Comparison of ENCODE assay signal across 26 mouse cellular contexts in the genomic region with DNA sequence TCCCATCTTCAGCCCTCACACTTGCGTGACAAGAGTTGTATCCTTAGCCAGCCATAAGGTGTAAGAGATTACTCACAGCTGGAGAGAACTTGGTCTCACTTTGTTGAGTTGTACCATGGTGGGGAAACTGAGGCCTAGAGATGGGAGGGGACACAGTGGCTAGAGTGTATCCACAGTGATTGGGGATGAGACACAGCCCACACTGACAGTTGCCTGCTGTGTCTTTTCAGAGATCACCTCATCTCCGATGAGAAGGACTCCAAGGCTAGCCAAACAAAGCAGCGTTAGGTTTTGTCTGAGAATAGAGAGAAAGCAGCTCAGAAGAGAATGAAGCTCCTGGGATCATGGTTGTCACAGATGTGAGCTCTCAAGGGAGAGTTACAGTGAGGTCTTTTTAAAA. TPM values are rescaled to one million over a fixed set of nuclear protein-coding genes. Genes with fewer than 3 reads are reported as not detected.
"Had no signal": no experiment of that assay in that cellular context is flagged by ENCODE, and none has a peak within 500 bp of the region (broad histone marks: within the 10 kb centered on the region; RNA-seq: fewer than 3 reads in every experiment).

No protein-coding gene starts in this region.

- H3K9me3 ChIP-seq: liver, embryonic 13.5 days; midbrain, embryonic 10.5 days; midbrain, embryonic 13.5 days had no signal

- ATAC-seq: inflammation-experienced regulatory T-cells, adult 6 months; intestine, embryonic 16.5 days; midbrain, embryonic 13.5 days; midbrain, embryonic 16.5 days had no signal

- H3K9ac ChIP-seq: liver, embryonic 13.5 days; midbrain, embryonic 13.5 days had no signal

- H3K4me1 ChIP-seq: liver, embryonic 13.5 days; midbrain, embryonic 10.5 days; midbrain, embryonic 13.5 days had no signal

- H3K27me3 ChIP-seq: liver, embryonic 13.5 days; midbrain, embryonic 13.5 days had no signal

- DNase-seq: kidney, adult 18-20 months; kidney, adult 9 months; kidney, postnatal 25 days; layer of hippocampus, postnatal 36 days; liver, embryonic 13.5 days; thymus, adult 18-20 months; thymus, postnatal 36 days had no signal

- H3K4me3 ChIP-seq: left cerebral cortex, adult 2 months; liver, embryonic 13.5 days; megakaryocyte, embryonic 14.5 days; midbrain, embryonic 10.5 days; midbrain, embryonic 13.5 days had no signal

- H3K4me2 ChIP-seq: liver, embryonic 13.5 days; midbrain, embryonic 13.5 days had no signal

- H3K36me3 ChIP-seq: liver, embryonic 13.5 days; midbrain, embryonic 10.5 days; midbrain, embryonic 13.5 days had no signal

- H3K27ac ChIP-seq: left cerebral cortex, adult 2 months; liver, embryonic 13.5 days; midbrain, embryonic 10.5 days; midbrain, embryonic 13.5 days had no signal

RNA-seq across cellular contexts. Expression of a gene that starts 5.3 kb away (rescaled TPM):
- total RNA-seq: liver, adult 2 months had no signal
- polyA plus RNA-seq: liver, adult 2 months had no signal

RNA-seq across cellular contexts. Expression of a gene that starts 38.7 kb away (rescaled TPM):
- total RNA-seq: layer of hippocampus, adult 8-10 months; layer of hippocampus, postnatal 10 days; layer of hippocampus, postnatal 36 days; left cerebral cortex, adult 2 months; left cerebral cortex, postnatal 10 days; left cerebral cortex, postnatal 36 days; liver, adult 2 months had no signal
- polyA plus RNA-seq: intestine, embryonic 16.5 days; kidney, embryonic 16.5 days; limb, embryonic 11.5 days; limb, embryonic 14.5 days; liver, embryonic 13.5 days; liver, embryonic 16.5 days; midbrain, embryonic 10.5 days; midbrain, embryonic 13.5 days; midbrain, embryonic 16.5 days; neural tube, embryonic 11.5 days; neural tube, embryonic 14.5 days; stomach, embryonic 16.5 days had no signal
